Mouse (Mus musculus): ENCODE measurements around the gene Zfp966. TPM values are rescaled to one million over a fixed set of nuclear protein-coding genes. Genes with fewer than 3 reads are reported as not detected.
"Not testable (repeated sequence)": the region's sequence is repeated elsewhere in the genome, so short reads cannot be mapped to it uniquely, and the experiment has no call there.

The Zfp966 gene
- total RNA-seq (2021) = 1 to 10 TPM; 4.5 to 6.7 TPM

DNA sequence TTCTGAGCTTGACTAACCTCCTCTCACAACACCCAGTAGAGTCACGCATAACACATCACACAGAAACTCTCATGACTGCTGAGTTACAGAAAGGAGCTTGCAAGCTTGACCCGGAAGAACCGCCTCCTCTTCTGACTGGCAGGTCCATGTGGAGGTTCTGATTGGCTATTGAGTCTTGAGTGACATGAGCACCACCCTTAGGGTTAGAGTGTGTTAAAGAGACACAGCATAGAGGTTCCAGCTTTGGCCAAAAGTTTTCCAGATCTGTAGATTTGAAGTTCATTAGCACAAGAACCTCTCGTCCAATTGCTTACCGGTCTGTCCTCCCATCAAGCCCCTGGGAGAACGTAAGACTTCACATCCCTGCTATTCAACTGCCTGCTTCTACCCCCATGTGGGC, at the start of gene Zfp966:
TSS of gene Zfp966 (minus strand) at position 101 of the 400 bp plus-strand sequence.
- DNase-seq (ENCODE audit: low spot score in 2 of 2); intact Hi-C loops (cut with DNase I): not testable (repeated sequence)

DNA sequence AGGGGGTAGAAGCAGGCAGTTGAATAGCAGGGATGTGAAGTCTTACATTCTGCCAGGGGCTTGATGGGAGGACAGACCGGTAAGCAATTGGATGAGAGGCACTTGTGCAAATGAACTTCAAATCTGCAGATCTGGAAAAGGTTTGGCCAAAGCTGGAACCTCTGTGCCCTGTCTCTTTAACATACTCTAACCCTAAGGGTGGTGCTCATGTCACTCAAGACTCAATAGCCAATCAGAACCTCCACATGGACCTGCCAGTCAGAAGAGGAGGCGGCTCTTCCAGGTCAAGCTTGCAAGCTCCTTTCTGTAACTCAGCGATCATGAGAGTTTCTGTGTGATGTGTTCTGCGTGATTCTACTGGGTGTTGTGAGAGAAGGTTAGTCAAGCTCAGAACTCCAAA, 34.1 kb upstream of the Zfp966 start, which contains the start of gene Gm2026:
TSS of gene Gm2026 (plus strand) at position 301 of the 400 bp plus-strand sequence.
- intact Hi-C loops (cut with DNase I); DNase-seq (ENCODE audit: low spot score in 2 of 2): not testable (repeated sequence)

DNA sequence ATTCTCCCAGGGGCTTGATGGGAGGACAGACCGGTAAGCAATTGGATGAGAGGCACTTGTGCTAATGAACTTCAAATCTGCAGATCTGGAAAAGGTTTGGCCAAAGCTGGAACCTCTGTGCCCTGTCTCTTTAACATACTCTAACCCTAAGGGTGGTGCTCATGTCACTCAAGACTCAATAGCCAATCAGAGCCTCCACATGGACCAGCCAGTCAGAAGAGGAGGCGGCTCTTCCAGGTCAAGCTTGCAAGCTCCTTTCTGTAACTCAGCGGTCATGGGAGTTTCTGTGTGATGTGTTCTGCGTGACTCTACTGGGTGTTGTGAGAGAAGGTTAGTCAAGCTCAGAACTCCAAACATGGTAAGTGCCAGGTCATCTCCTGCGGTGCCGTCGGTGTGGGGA, 61.9 kb downstream of the Zfp966 start, which contains the start of gene Gm6710:
TSS of gene Gm6710 (plus strand) at position 196 of the 400 bp plus-strand sequence.
- intact Hi-C loops (cut with DNase I); DNase-seq (ENCODE audit: low spot score in 2 of 2): not testable (repeated sequence)

Other genes starting within 250 kb of the Zfp966 start
- gene Zfp969, start 227.5 kb downstream of the Zfp966 start, total RNA-seq (2021) = not detected
- gene Gm2007, start 189.6 kb downstream of the Zfp966 start, total RNA-seq (2021) = not detected
- gene Gm14288, start 130.0 kb downstream of the Zfp966 start, total RNA-seq (2021) = 10 to 100 TPM; 11.5 to 12.4 TPM
- gene Gm6710, start 61.9 kb downstream of the Zfp966 start, total RNA-seq (2021) = 10 to 100 TPM; 48.4 to 54.8 TPM
- 10 to 100 TPM; 43.1 to 49.9 TPM for gene Gm2026, start 34.2 kb upstream of the Zfp966 start, total RNA-seq (2021)
- gene Gm2004, start 218.7 kb upstream of the Zfp966 start, total RNA-seq (2021) = 1 to 10 TPM; 5.0 to 5.9 TPM